ENCODE assay signal across 9 mouse cellular contexts in genomic region chr8:88252791-88253190, GRCm38 (mm10). TPM values are rescaled to one million over a fixed set of nuclear protein-coding genes. Genes with fewer than 3 reads are reported as not detected.
DNase-seq lines count a peak whose midpoint lies in the region; ATAC-seq lines count a peak whose summit lies in the region.
"Had no signal": no experiment of that assay in that cellular context is flagged by ENCODE, and none has a peak within 500 bp of the region (broad histone marks: within the 10 kb centered on the region; RNA-seq: fewer than 3 reads in every experiment).

No protein-coding gene starts in this region.

- no peak overlapping the region for H3K27ac ChIP-seq in kidney, embryonic 16.5 days (ENCODE audit: low read length)
- H3K27ac ChIP-seq: liver, embryonic 15.5 days had no signal

- peaks cover 48% of the 10 kb centered on the region for H3K36me3 ChIP-seq in kidney, embryonic 16.5 days (ENCODE audit: insufficient read depth, low read length)
- H3K36me3 ChIP-seq in splenic B cell, adult 2 months (ENCODE audit: control insufficient read depth, insufficient read depth, low read length, poor library complexity, severe bottlenecking) = peaks cover 19% of the 10 kb centered on the region

- WGBS in kidney, embryonic 16.5 days = 84% methylated on average over 3 of the region's 3 CpGs

- H3K4me1 ChIP-seq in kidney, embryonic 16.5 days (ENCODE audit: insufficient read depth, low read length) = peaks cover 1% of the 10 kb centered on the region; the same call in 1 of the 2 replicates

- H3K4me2 ChIP-seq in kidney, embryonic 16.5 days (replicated peaks; ENCODE audit: low read depth, low read length) = no peak overlapping the region
- H3K4me2 ChIP-seq: liver, embryonic 15.5 days had no signal

- no peak for ATAC-seq in kidney, embryonic 16.5 days (ENCODE audit: low FRiP score, low TSS enrichment)

- H3K9me3 ChIP-seq in kidney, embryonic 16.5 days (ENCODE audit: low read length) = no peaks in the 10 kb centered on the region
- H3K9me3 ChIP-seq: liver, embryonic 15.5 days had no signal

- DNase-seq in adrenal gland, adult 2 months = peak; percentile 46
- no peak for DNase-seq in adrenal gland, postnatal 4 days (ENCODE audit: low spot score in 2 of 2)
- DNase-seq in kidney, adult 9 months = peak; percentile 50
- DNase-seq in Muller cell, postnatal 12 days (ENCODE audit: inconsistent ontology term) = peak; percentile 50
- peak; percentile 34 to 80 for DNase-seq in kidney, postnatal 36 days
- DNase-seq in splenic B cell, adult 2 months (ENCODE audit: low read depth, low spot score) = peak; percentile 43
- no peak for DNase-seq in right cerebral cortex, postnatal 25 days

- no peak overlapping the region for H3K9ac ChIP-seq in kidney, embryonic 16.5 days (replicated peaks; ENCODE audit: low read length)
- H3K9ac ChIP-seq: liver, embryonic 15.5 days had no signal

- no peaks in the 10 kb centered on the region for H3K27me3 ChIP-seq in kidney, embryonic 16.5 days (ENCODE audit: insufficient read depth, low read length)
- no peaks in the 10 kb centered on the region for H3K27me3 ChIP-seq in splenic B cell, adult 2 months (ENCODE audit: control insufficient read depth, insufficient read depth, low read length, poor library complexity, severe bottlenecking)
- H3K27me3 ChIP-seq: liver, embryonic 15.5 days had no signal

- no peak overlapping the region for H3K4me3 ChIP-seq in kidney, embryonic 16.5 days (ENCODE audit: low read length)
- H3K4me3 ChIP-seq: liver, embryonic 15.5 days had no signal

RNA-seq across cellular contexts. Expression of gene Adcy7, which starts 19.4 kb away (rescaled TPM):
- 10 to 100 TPM in 1 of 2 experiments, 1 to 10 TPM in 1; 4.8 to 18.6 TPM for total RNA-seq in adrenal gland, adult 2 months (2021)
- polyA plus RNA-seq in adrenal gland, adult 2 months (2012; rRNA removed) = 8.7 and 11.3 TPM in 2 replicates
- 1 to 10 TPM; 6.8 to 8.0 TPM for total RNA-seq in adrenal gland, postnatal 4 days (2021)
- 3.0 and 3.7 TPM in 2 replicates for polyA plus RNA-seq in kidney, embryonic 16.5 days (2015; fragmentation: Nextera tagmentation; extraction: Ambion mirVana)

RNA-seq across cellular contexts. Expression of gene Tent4b, which starts 53.8 kb away (rescaled TPM):
- total RNA-seq in adrenal gland, adult 2 months (2021) = 10 to 100 TPM; 24.5 to 29.4 TPM
- 11.7 and 12.6 TPM in 2 replicates for polyA plus RNA-seq in adrenal gland, adult 2 months (2012; rRNA removed)
- total RNA-seq in adrenal gland, postnatal 4 days (2021) = 10 to 100 TPM; 36.4 to 38.5 TPM
- polyA plus RNA-seq in kidney, embryonic 16.5 days (2015; fragmentation: Nextera tagmentation; extraction: Ambion mirVana) = 6.3 and 6.4 TPM in 2 replicates

Comparison
In these comparisons a context has a peak if more than half of its experiments do, and no peak if none do; other contexts are left out.
1. DNase-seq: peak in adrenal gland, adult 2 months (single experiment), kidney, adult 9 months (single experiment), Muller cell, postnatal 12 days (single experiment), kidney, postnatal 36 days (2 of 2) and splenic B cell, adult 2 months (single experiment); none in adrenal gland, postnatal 4 days (0 of 2) and right cerebral cortex, postnatal 25 days (single experiment).